Mouse (Mus musculus): ENCODE data around the gene Gm21776. TPM values are rescaled to one million over a fixed set of nuclear protein-coding genes. Genes with fewer than 3 reads are reported as not detected.
"Not testable (repeated sequence)": the region's sequence is repeated elsewhere in the genome, so short reads cannot be mapped to it uniquely, and the experiment has no call there.

Gene Gm21776
- not detected in 2 replicates for polyA plus RNA-seq (2016; fragmentation: Nextera tagmentation; extraction: Ambion mirVana)

- not testable (repeated sequence) for H3K9me3 ChIP-seq; H3K36me3 ChIP-seq (replicated peaks); DNase-seq (ENCODE audit: extremely low spot score, low spot score); H3K4me1 ChIP-seq; H3K27me3 ChIP-seq (ENCODE audit: poor library complexity, severe bottlenecking); H3K4me3 ChIP-seq; H3K27ac ChIP-seq
- no CpG with 5 or more reads among the region's 3 CpGs for WGBS
Measured at GRCm38 (mm10) chrY:76378362-76378761, at the start of gene Gm21776. TSS of gene Gm21776 (plus strand) at chrY:76378662.

All from forebrain, embryonic 10.5 days (tissue).